Mouse (Mus musculus) brain, embryonic 14.5 days (tissue): ENCODE data around the gene B3gnt5.

Source experiments
- CTCF ChIP-seq: fragments of 200-500 bp; IDR thresholded peaks from 2 replicates; pipeline ENCODE4 v1.5.1; 2012; ENCODE audit warnings: inconsistent platforms, mild to moderate bottlenecking, moderate library complexity, borderline replicate concordance; ENCODE audit not compliant: insufficient read depth, insufficient read length; ENCODE audit errors: extremely low read depth
- POLR2A ChIP-seq: fragments of 200-500 bp; IDR thresholded peaks from 2 replicates; pipeline ENCODE4 v1.6.1; 2012; ENCODE audit warnings: mild to moderate bottlenecking, inconsistent platforms, borderline replicate concordance; ENCODE audit not compliant: poor library complexity, insufficient read depth, insufficient read length, severe bottlenecking; ENCODE audit errors: extremely low read depth

GRCm38 (mm10) chr16:19732896-19733295, 27.1 kb upstream of the B3gnt5 start:
- TF ChIP-seq CTCF (no peak), POLR2A (no peak)
